Mouse (Mus musculus) G1E (cell line): ENCODE measurements at regions not wholly inside any gene's neighbourhood (a gene's known extent, or its start where the extent isn't known, plus 50 kb on each side); places are given as distances from the start of the nearest gene placed in this dataset.

Experiments
- CTCF ChIP-seq: IDR thresholded peaks from 2 replicates; pipeline ENCODE4 v1.5.1; 2012; ENCODE audit warnings: low read depth, low read length, inconsistent platforms, mixed read lengths
- GATA1 ChIP-seq: IDR thresholded peaks from 2 replicates; pipeline ENCODE4 v1.6.1; 2012; ENCODE audit warnings: borderline replicate concordance, low read length, inconsistent platforms, mixed read lengths
- TAL1 ChIP-seq: conservative IDR thresholded peaks from 2 replicates; pipeline ENCODE4 v1.6.1; 2012; ENCODE audit warnings: low read depth, low read length, inconsistent platforms, mixed read lengths

GRCm38 (mm10) chr8:87349781-87350181 lies 122.6 kb downstream of the Cbln1 start:
- TF ChIP-seq CTCF (no peak), TAL1 (no peak), GATA1 (no peak)
